Mouse (Mus musculus): ENCODE data around the gene Lypla2. TPM values are rescaled to one million over a fixed set of nuclear protein-coding genes. Genes with fewer than 3 reads are reported as not detected.
A peak's percentile ranks its signal among the peaks of the same experiment; 100 is the strongest.

The Lypla2 gene
- polyA plus RNA-seq, 1 experiment from 2014 or later = 124 TPM

DNA sequence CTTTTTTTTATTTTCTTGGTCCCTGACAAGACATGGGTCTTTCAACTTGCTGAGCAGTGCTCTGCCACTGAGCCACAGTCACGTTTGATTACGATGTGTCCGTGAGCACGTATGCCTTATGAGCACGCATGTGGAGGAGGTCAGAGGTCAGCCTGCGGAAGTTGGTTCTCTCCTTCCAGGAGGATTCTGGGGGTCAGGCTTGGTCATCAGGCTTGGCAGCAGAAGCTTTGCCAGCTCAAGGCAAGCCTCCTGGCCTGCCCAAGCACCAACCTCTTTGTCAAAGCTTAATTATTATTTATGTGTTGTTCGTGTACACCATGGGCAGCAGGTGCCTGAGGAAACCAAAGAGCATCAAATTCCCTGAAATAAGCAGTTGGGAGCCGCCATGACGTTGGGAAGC, 44.0 kb downstream of the Lypla2 start:
- Histone ChIP-seq H3K9me3 (no peaks in the 10 kb centered on the region), H3K36me3 (peaks cover 36% of the 10 kb centered on the region)
- WGBS = 79% methylated on average over 9 of the region's 9 CpGs

GRCm38 (mm10) chr4:135926861-135927260, 45.6 kb downstream of the Lypla2 start:
- 92% methylated on average over 3 of the region's 3 CpGs for WGBS
- ATAC-seq (ENCODE audit: insufficient number of reproducible peaks, insufficient read depth, low FRiP score, low TSS enrichment) = no peak
- H3K4me1 ChIP-seq = peaks cover 2% of the 10 kb centered on the region

More for the DNA sequence above, 44.0 kb downstream of the Lypla2 start:
- H3K27me3 ChIP-seq = no peaks in the 10 kb centered on the region
- no peak for ATAC-seq (ENCODE audit: insufficient number of reproducible peaks, insufficient read depth, low FRiP score, low TSS enrichment)
- no peak overlapping the region for H3K27ac ChIP-seq
- no peak overlapping the region for H3K4me3 ChIP-seq
- H3K4me1 ChIP-seq = no peaks in the 10 kb centered on the region
- no peak overlapping the region for H3K4me2 ChIP-seq (replicated peaks)
- no peak overlapping the region for H3K9ac ChIP-seq

GRCm38 (mm10) chr4:135926195-135926808, 46.1 kb downstream of the Lypla2 start:
- Histone ChIP-seq H3K36me3 (peaks cover 25% of the 10 kb centered on the region), H3K4me2 (replicated peaks) (no peak overlapping the region), H3K4me3 (no peak overlapping the region), H3K9me3 (no peaks in the 10 kb centered on the region), H3K9ac (no peak overlapping the region), H3K27me3 (no peaks in the 10 kb centered on the region), H3K4me1 (peaks cover 7% of the 10 kb centered on the region), H3K27ac (no peak overlapping the region)
- 89% methylated on average over 10 of the region's 10 CpGs for WGBS
- ATAC-seq (ENCODE audit: insufficient number of reproducible peaks, insufficient read depth, low FRiP score, low TSS enrichment) = no peak

More at GRCm38 (mm10) chr4:135926861-135927260, 45.6 kb downstream of the Lypla2 start:
- Histone ChIP-seq H3K9ac (no peak overlapping the region), H3K4me3 (no peak overlapping the region), H3K36me3 (peaks cover 27% of the 10 kb centered on the region), H3K4me2 (replicated peaks) (no peak overlapping the region), H3K9me3 (no peaks in the 10 kb centered on the region), H3K27me3 (no peaks in the 10 kb centered on the region), H3K27ac (no peak overlapping the region)

DNA sequence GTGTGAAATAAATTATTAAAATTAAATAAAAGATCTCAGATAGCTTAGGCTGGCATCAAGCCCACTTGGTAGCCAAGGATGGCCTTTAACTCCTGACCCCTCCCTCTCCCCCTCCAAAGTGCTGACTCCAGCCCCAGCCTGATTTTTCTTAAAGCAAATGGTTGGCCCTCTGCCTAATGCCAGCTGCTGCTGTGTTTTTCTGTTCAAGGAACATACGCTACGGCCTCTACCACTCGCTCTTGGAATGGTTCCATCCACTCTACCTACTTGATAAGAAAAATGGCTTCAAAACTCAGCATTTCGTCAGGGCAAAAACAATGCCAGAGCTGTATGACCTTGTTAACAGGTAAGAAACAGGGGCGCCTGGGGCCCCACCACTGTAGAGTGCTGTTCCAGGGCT, 47.1 kb downstream of the Lypla2 start:
- ATAC-seq (ENCODE audit: insufficient number of reproducible peaks, insufficient read depth, low FRiP score, low TSS enrichment) = no peak
- no peaks in the 10 kb centered on the region for H3K9me3 ChIP-seq
- 91% methylated on average over 5 of the region's 5 CpGs for WGBS
- H3K4me1 ChIP-seq = peaks cover 8% of the 10 kb centered on the region
- H3K9ac ChIP-seq = no peak overlapping the region
- no peak overlapping the region for H3K4me2 ChIP-seq (replicated peaks)
- H3K27ac ChIP-seq = no peak overlapping the region
- peaks cover 21% of the 10 kb centered on the region for H3K36me3 ChIP-seq
- no peak overlapping the region for H3K4me3 ChIP-seq
- H3K27me3 ChIP-seq = no peaks in the 10 kb centered on the region

DNA sequence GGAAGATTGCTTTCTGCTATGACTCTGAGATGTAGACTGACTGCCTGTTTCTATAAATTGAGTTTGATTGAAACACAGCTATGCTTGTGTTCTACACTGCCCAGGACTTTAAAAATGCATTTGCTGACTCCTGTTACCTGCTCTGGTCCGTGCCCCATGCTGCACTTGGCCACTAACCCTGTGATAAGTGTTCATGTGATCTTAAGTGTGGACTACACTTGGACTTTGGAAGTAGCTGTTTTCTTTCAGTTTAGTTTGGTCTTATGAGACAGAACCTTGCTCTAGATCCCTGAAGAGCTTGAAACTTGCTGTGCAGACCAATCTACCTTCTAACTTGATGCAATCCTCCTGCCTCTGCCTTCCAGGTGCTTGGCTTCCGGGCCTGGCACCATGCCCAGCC, 48.0 kb downstream of the Lypla2 start:
- H3K4me2 ChIP-seq (replicated peaks) = no peak overlapping the region
- WGBS = 89% methylated on average over 2 of the region's 2 CpGs

GRCm38 (mm10) chr4:135922190-135922589, 50.2 kb downstream of the Lypla2 start:
- 60% methylated on average over 1 of the region's 1 CpGs for WGBS
- no peak for ATAC-seq (ENCODE audit: insufficient number of reproducible peaks, insufficient read depth, low FRiP score, low TSS enrichment)
- Histone ChIP-seq H3K4me3 (peak overlapping the region; percentile 80; the same call in 1 of the 2 replicates), H3K27me3 (no peaks in the 10 kb centered on the region), H3K27ac (no peak overlapping the region), H3K36me3 (peaks cover 21% of the 10 kb centered on the region), H3K4me1 (peaks cover 8% of the 10 kb centered on the region), H3K4me2 (replicated peaks) (peak overlapping the region; percentile 80), H3K9me3 (no peaks in the 10 kb centered on the region), H3K9ac (no peak overlapping the region)

More for the DNA sequence above, 48.0 kb downstream of the Lypla2 start:
- ATAC-seq (ENCODE audit: insufficient number of reproducible peaks, insufficient read depth, low FRiP score, low TSS enrichment) = no peak
- H3K36me3 ChIP-seq = peaks cover 21% of the 10 kb centered on the region
- peaks cover 8% of the 10 kb centered on the region for H3K4me1 ChIP-seq
- H3K9ac ChIP-seq = no peak overlapping the region
- H3K4me3 ChIP-seq = no peak overlapping the region
- H3K9me3 ChIP-seq = no peaks in the 10 kb centered on the region
- H3K27me3 ChIP-seq = no peaks in the 10 kb centered on the region
- H3K27ac ChIP-seq = no peak overlapping the region

DNA sequence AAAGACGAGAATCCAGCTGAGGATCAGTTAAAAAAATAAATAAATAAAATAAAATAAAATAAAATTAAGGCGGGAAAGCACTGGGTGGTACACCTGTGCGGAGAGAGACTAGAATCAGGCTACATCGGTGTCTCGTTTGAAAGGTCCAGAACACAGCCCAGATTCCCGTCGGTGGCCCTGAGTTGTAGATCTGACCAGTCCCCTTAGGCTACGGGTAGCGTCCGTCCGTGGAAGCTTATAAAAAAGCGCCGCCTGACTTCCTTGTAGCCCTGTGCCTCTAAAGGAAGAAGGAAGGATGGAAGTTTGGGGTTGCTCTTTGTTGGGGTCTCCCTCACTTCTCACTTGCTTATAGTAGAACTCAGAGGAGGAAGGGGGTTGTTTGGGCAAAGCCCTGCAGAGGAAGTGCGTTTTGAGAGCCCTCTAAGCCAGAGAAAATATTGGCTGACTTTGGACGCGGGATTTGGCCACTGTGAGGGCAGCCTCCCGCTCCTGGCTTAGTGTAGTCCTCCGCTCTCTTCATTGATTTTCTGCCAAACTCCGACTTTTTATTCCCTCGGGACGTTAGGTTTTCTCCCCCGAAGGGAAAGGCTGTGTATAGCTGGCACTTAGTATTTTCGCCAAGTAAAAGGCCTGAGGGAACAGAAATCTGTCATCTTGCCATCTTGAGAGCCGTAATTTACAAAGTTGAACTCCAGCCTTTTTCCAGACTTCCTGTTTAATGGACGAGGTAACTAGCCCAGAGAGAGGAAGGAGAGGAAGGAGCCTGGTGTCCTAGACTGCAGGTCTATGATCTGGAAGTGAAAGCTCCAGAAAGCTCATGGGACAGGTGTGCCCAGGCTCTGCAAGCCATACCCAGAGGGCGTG, 50.9 kb downstream of the Lypla2 start:
- H3K36me3 ChIP-seq = peaks cover 16% of the 10 kb centered on the region
- no peak for ATAC-seq (ENCODE audit: insufficient number of reproducible peaks, insufficient read depth, low FRiP score, low TSS enrichment)
- WGBS = 7% methylated on average over 26 of the region's 26 CpGs
- H3K4me1 ChIP-seq = peaks cover 8% of the 10 kb centered on the region
- no peaks in the 10 kb centered on the region for H3K9me3 ChIP-seq
- H3K27ac ChIP-seq = peak overlapping the region; percentile 84
- H3K27me3 ChIP-seq = no peaks in the 10 kb centered on the region
- H3K4me3 ChIP-seq = peak overlapping the region; percentile 80
- H3K4me2 ChIP-seq (replicated peaks) = peak overlapping the region; percentile 80
- peak overlapping the region; percentile 79 for H3K9ac ChIP-seq

GRCm38 (mm10) chr4:135920304-135921241, 51.9 kb downstream of the Lypla2 start, which contains the start of gene Fuca1:
Gene Fuca1, plus strand, starts transcription at chr4:135920735.
- peaks cover 8% of the 10 kb centered on the region for H3K4me1 ChIP-seq
- ATAC-seq (ENCODE audit: insufficient number of reproducible peaks, insufficient read depth, low FRiP score, low TSS enrichment) = peak; percentile 84
- H3K4me3 ChIP-seq = peak within 1 kb of the TSS; percentile 80
- H3K27me3 ChIP-seq = no peaks in the 10 kb centered on the region
- WGBS = 2% methylated on average over 60 of the region's 60 CpGs
- peak within 1 kb of the TSS; percentile 84 for H3K27ac ChIP-seq
- peak within 1 kb of the TSS; percentile 79 for H3K9ac ChIP-seq
- peak within 1 kb of the TSS; percentile 80 for H3K4me2 ChIP-seq (replicated peaks)
- H3K36me3 ChIP-seq = peaks cover 7% of the 10 kb centered on the region
- no peaks in the 10 kb centered on the region for H3K9me3 ChIP-seq

DNA sequence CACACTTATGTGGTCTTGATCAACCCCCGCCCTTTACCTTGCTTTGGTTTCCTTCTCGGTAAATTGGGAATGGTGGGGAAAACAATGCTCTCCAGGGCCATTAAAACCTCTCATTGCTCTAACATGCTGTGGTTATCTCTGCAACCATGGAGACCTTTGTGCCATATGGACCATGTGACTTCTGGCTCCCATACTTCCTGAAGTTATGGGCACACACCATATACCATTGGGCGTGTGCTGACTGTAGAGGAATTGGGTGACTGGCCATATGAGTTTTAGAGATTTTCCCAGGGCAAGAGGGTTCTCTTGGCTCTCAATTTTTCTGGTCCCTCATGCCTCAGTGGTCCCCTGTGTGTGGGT, 53.2 kb downstream of the Lypla2 start:
- Histone ChIP-seq H3K27ac (no peak overlapping the region), H3K9me3 (no peaks in the 10 kb centered on the region), H3K4me3 (no peak overlapping the region), H3K4me1 (peaks cover 8% of the 10 kb centered on the region), H3K4me2 (replicated peaks) (no peak overlapping the region), H3K9ac (no peak overlapping the region), H3K36me3 (no peaks in the 10 kb centered on the region), H3K27me3 (no peaks in the 10 kb centered on the region)
- no peak for ATAC-seq (ENCODE audit: insufficient number of reproducible peaks, insufficient read depth, low FRiP score, low TSS enrichment)
- 93% methylated on average over 3 of the region's 3 CpGs for WGBS

DNA sequence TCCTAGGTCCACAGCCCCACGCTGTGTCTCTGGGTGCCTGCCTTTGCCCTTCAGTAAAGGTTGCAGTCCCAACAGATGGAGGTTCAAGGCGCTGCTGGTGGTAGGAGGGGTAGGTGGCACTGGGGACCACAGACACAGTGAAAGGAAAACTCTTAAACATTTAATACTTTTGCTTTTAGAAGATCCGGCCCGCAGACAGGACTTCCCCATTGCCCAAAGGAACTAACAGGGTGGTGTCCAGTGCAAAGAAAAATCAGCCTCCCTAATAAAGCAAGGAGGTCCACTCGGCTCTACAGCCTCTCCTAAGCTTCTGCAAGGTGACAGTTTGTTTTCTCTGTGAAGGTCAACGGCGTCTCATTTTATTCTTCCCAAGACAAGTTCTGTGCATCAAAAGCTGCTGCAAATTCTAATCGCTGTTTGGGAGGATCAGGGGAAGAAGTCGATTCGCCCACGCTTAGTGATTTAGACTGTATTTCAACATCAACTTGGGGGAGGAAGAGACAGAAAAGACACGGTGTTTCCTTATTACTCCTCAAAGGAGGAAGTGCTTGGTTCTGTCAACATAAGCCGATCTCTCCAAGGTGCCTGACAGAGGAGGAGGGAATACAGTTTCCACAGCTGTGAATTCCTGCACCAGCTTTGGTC, 53.7 kb downstream of the Lypla2 start:
- Histone ChIP-seq H3K27me3 (no peaks in the 10 kb centered on the region), H3K9me3 (no peaks in the 10 kb centered on the region), H3K4me1 (peaks cover 8% of the 10 kb centered on the region), H3K4me2 (replicated peaks) (no peak overlapping the region), H3K36me3 (no peaks in the 10 kb centered on the region), H3K27ac (no peak overlapping the region), H3K9ac (no peak overlapping the region), H3K4me3 (no peak overlapping the region)
- WGBS = 88% methylated on average over 13 of the region's 13 CpGs
- no peak for ATAC-seq (ENCODE audit: insufficient number of reproducible peaks, insufficient read depth, low FRiP score, low TSS enrichment)
